Mouse (Mus musculus) kidney, embryonic 16.5 days (tissue): ENCODE data around the gene Abl2. TPM values are rescaled to one million over a fixed set of nuclear protein-coding genes. Genes with fewer than 3 reads are reported as not detected.

Experiments
- ATAC-seq: fragments of 200-750 bp; cut with Nextera tagmentation; 2 replicates; pipeline ENCODE4 v1.8.0; 2017; ENCODE audit warnings: moderate TSS enrichment; ENCODE audit not compliant: low FRiP score, low TSS enrichment
- H3K27ac ChIP-seq: fragments of 300-500 bp; sonication (generic); 2 replicates; pipeline ENCODE4 v1.5.1; 2014; ENCODE audit warnings: low read length
- H3K27me3 ChIP-seq: fragments of 300-500 bp; sonication (generic); 2 replicates; pipeline ENCODE4 v1.6.1; 2014; ENCODE audit warnings: low read length, control low read depth, mixed read lengths; ENCODE audit not compliant: insufficient read depth
- H3K36me3 ChIP-seq: fragments of 300-500 bp; sonication (generic); 2 replicates; pipeline ENCODE4 v1.6.1; 2014; ENCODE audit warnings: low read length, control low read depth, mixed read lengths; ENCODE audit not compliant: insufficient read depth
- H3K4me1 ChIP-seq: fragments of 300-500 bp; sonication (generic); 2 replicates; pipeline ENCODE4 v1.6.1; 2014; ENCODE audit warnings: low read length, control low read depth, mixed read lengths; ENCODE audit not compliant: insufficient read depth
- H3K4me2 ChIP-seq: fragments of 300-500 bp; sonication (generic); replicated peaks from 2 replicates; pipeline ENCODE4 v1.6.1; 2014; ENCODE audit warnings: low read depth, low read length
- H3K4me3 ChIP-seq: fragments of 300-500 bp; sonication (generic); 2 replicates; pipeline ENCODE4 v1.5.1; 2014; ENCODE audit warnings: mild to moderate bottlenecking, low read length
- H3K9ac ChIP-seq: fragments of 300-500 bp; sonication (generic); replicated peaks from 2 replicates; pipeline ENCODE4 v1.6.1; 2014; ENCODE audit warnings: low read length
- H3K9me3 ChIP-seq: fragments of 300-500 bp; sonication (generic); 2 replicates; pipeline ENCODE4 v1.6.1; 2016; ENCODE audit warnings: low read length, control low read depth
- WGBS: fragments of 180-500 bp; shearing (Covaris S2); extraction: QIAGEN DNeasy Blood & Tissue Kit; methylation state at CpG from one replicate; pipeline ENCODE4 v1.1.7; 2014; 5-methylcytosine and 5-hydroxymethylcytosine counted together
- polyA plus RNA-seq: library from polyadenylated mRNA; unstranded; fragments of >200 nt; fragmentation: Nextera tagmentation; extraction: Ambion mirVana; gene quantifications from 2 replicates; pipeline ENCODE4 v1.2.1, GENCODE M21; 2015

Abl2 gene
- polyA plus RNA-seq, 1 experiment from 2014 or later = 4.0 TPM

DNA sequence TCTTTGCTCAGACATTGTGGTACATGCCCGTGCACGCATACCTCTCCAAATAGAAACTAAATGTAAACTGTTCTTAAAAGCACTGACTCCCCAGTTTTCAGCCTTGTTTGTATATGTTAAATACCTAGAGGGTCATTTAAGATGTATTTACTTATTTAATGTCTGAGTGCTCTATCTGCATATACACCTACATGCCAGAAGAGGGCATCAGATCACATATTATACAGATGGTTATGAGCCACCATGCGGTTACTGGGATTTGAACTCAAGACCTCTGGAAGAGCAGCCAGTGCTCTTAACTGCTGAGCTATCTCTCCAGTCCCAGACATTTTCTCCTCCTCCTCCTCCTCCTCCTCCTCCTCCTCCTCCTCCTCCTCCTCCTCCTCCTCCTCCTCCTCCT, 20.2 kb upstream of the Abl2 start:
- no peak overlapping the region for H3K9ac ChIP-seq
- H3K4me1 ChIP-seq = no peaks in the 10 kb centered on the region
- WGBS = 72% methylated on average over 3 of the region's 3 CpGs
- H3K27me3 ChIP-seq = no peaks in the 10 kb centered on the region
- no peak overlapping the region for H3K4me3 ChIP-seq
- H3K27ac ChIP-seq = no peak overlapping the region
- H3K9me3 ChIP-seq = no peaks in the 10 kb centered on the region
- no peak overlapping the region for H3K4me2 ChIP-seq
- no peak for ATAC-seq
- H3K36me3 ChIP-seq = no peaks in the 10 kb centered on the region

DNA sequence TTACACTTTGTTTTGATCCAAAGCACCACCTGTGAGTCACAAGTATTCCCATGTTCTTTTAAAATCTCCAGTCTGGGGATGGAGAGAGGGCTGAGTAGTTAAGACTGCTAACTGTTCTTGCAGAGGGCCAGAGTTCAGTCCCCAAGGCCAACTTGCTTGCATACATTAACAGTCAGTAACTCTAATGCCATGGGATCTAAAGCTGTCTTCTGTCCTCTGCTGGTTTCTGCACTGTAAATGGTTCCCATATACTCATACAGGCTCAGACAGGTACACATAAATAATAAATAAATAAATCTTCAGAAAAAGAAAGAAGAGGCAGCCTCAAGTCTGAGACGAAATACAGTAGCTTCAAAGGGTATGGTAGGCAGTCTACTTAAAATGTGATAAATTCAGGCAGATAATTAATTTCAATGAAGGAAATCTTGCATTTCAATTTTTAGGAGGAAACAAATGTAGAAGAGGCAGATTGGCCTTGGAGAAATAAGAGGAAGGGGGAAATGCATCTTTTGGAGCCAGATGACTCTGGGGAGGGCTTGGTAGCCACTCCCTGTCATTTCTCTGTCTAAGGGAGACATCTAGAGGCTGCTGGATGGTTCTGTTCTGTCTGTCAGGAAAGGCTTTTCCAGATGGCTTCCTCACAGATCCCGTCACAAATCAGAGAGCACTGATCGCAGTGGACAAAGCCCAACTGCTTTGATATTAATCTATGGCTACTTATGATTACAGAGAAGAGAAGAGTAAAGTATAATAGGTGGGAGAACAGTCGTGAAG, 18.6 kb upstream of the Abl2 start:
- H3K27ac ChIP-seq = no peak overlapping the region
- no peaks in the 10 kb centered on the region for H3K36me3 ChIP-seq
- H3K4me1 ChIP-seq = no peaks in the 10 kb centered on the region
- H3K27me3 ChIP-seq = no peaks in the 10 kb centered on the region
- no peaks in the 10 kb centered on the region for H3K9me3 ChIP-seq
- no peak overlapping the region for H3K4me2 ChIP-seq
- no peak overlapping the region for H3K9ac ChIP-seq
- ATAC-seq = peak; percentile 68; the same call in 1 of the 2 replicates
- no peak overlapping the region for H3K4me3 ChIP-seq
- WGBS = 31% methylated on average over 4 of the region's 4 CpGs

DNA sequence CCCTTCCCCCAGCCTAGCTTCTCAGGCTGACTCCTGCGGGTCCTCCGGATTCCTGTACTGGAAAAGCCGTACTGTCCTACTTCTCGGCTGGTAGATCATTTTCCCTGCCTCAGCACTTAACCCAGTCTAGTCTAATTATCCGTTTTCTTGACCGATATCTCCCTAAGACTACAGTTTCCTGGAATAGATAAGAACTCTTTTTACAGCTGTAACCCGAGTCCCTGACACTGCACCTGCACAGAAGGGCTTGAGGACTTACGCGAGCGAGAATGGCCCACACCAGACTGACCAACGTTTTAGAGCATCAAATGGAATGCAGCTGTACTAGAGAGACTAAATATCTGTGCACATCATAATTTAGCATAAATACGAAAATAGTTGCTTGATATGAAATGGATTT, 14.6 kb upstream of the Abl2 start:
- H3K36me3 ChIP-seq = no peaks in the 10 kb centered on the region
- no peak; the same call in 1 of the 2 replicates for ATAC-seq
- no peak overlapping the region for H3K27ac ChIP-seq
- no peaks in the 10 kb centered on the region for H3K9me3 ChIP-seq
- no peaks in the 10 kb centered on the region for H3K4me1 ChIP-seq
- WGBS = 19% methylated on average over 12 of the region's 12 CpGs
- no peak overlapping the region for H3K9ac ChIP-seq
- H3K4me3 ChIP-seq = no peak overlapping the region
- peak overlapping the region; percentile 28; the same call in 1 of the 2 replicates for H3K4me2 ChIP-seq
- no peaks in the 10 kb centered on the region for H3K27me3 ChIP-seq

- Histone ChIP-seq H3K4me1 (peaks cover 14% of the 10 kb centered on the region), H3K9me3 (no peaks in the 10 kb centered on the region), H3K27me3 (no peaks in the 10 kb centered on the region), H3K27ac (peak overlapping the region; percentile 92), H3K4me3 (peak overlapping the region; percentile 98), H3K36me3 (no peaks in the 10 kb centered on the region), H3K4me2 (peak overlapping the region; percentile 65), H3K9ac (peak overlapping the region; percentile 99)
- ATAC-seq = peak; percentile 43
- WGBS = under 1% methylated on average over 47 of the region's 66 CpGs
Observed at GRCm38 (mm10) chr1:156558950-156559640, 509 bp downstream of the Abl2 start.

GRCm38 (mm10) chr1:156559641-156560020, 1.0 kb downstream of the Abl2 start:
- WGBS = 11% methylated on average over 8 of the region's 8 CpGs

GRCm38 (mm10) chr1:156560500-156560899, 1.9 kb downstream of the Abl2 start:
- Histone ChIP-seq H3K27me3 (no peaks in the 10 kb centered on the region), H3K9me3 (no peaks in the 10 kb centered on the region), H3K27ac (no peak overlapping the region), H3K36me3 (no peaks in the 10 kb centered on the region), H3K4me2 (peak overlapping the region; percentile 65), H3K9ac (no peak overlapping the region), H3K4me3 (no peak overlapping the region), H3K4me1 (peaks cover 14% of the 10 kb centered on the region)
- ATAC-seq = no peak
- 93% methylated on average over 9 of the region's 9 CpGs for WGBS

More at GRCm38 (mm10) chr1:156559641-156560020, 1.0 kb downstream of the Abl2 start:
- peak overlapping the region; percentile 98 for H3K4me3 ChIP-seq
- ATAC-seq = no peak
- H3K27ac ChIP-seq = peak overlapping the region; percentile 92; the same call in 1 of the 2 replicates
- peak overlapping the region; percentile 99 for H3K9ac ChIP-seq
- no peaks in the 10 kb centered on the region for H3K27me3 ChIP-seq
- peak overlapping the region; percentile 65 for H3K4me2 ChIP-seq
- no peaks in the 10 kb centered on the region for H3K9me3 ChIP-seq
- peaks cover 14% of the 10 kb centered on the region for H3K4me1 ChIP-seq
- no peaks in the 10 kb centered on the region for H3K36me3 ChIP-seq

- Histone ChIP-seq H3K4me2 (no peak overlapping the region), H3K4me3 (no peak overlapping the region), H3K27ac (no peak overlapping the region), H3K9ac (no peak overlapping the region), H3K4me1 (peaks cover 6% of the 10 kb centered on the region; the same call in 1 of the 2 replicates), H3K27me3 (no peaks in the 10 kb centered on the region), H3K9me3 (no peaks in the 10 kb centered on the region), H3K36me3 (no peaks in the 10 kb centered on the region)
- WGBS = 82% methylated on average over 2 of the region's 2 CpGs
- no peak for ATAC-seq
Observed at GRCm38 (mm10) chr1:156565328-156565727, 6.7 kb downstream of the Abl2 start.

- no peak overlapping the region for H3K4me3 ChIP-seq
- H3K4me1 ChIP-seq = 0 out of 2 replicates have a peak, but pooled peaks cover 4% of the 10 kb centered on the region
- no peak overlapping the region for H3K4me2 ChIP-seq
- no peak overlapping the region for H3K27ac ChIP-seq
- ATAC-seq = no peak
- 96% methylated on average over 3 of the region's 3 CpGs for WGBS
- no peaks in the 10 kb centered on the region for H3K27me3 ChIP-seq
- H3K36me3 ChIP-seq = no peaks in the 10 kb centered on the region
- H3K9ac ChIP-seq = no peak overlapping the region
- H3K9me3 ChIP-seq = no peaks in the 10 kb centered on the region
Observed at GRCm38 (mm10) chr1:156566132-156566531, 7.5 kb downstream of the Abl2 start.

DNA sequence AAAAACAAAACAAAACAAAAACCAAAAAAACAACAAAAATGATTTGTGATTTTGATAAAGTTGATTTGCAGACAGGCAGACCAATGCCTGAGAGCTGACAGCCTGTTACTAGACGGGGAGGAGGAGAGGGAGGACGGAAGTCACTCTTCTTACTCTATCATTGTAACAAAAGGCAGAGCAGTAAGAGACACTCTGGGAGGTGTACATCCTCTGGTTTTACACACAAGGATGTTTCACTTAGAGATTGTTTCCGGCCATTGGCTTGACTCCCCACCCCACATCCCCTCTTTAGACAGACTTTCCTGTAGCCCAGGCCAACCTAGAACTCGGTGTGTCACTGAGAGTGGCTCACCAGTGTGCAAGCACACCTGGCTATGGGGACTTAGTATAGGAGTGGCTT, 11.0 kb downstream of the Abl2 start:
- no peak for ATAC-seq
- H3K9me3 ChIP-seq = no peaks in the 10 kb centered on the region
- H3K4me1 ChIP-seq = 0 out of 2 replicates have a peak, but pooled peaks cover 4% of the 10 kb centered on the region
- H3K36me3 ChIP-seq = no peaks in the 10 kb centered on the region
- WGBS = 80% methylated on average over 4 of the region's 4 CpGs
- no peak overlapping the region for H3K9ac ChIP-seq
- no peak overlapping the region for H3K4me2 ChIP-seq
- no peak overlapping the region for H3K27ac ChIP-seq
- H3K4me3 ChIP-seq = no peak overlapping the region
- H3K27me3 ChIP-seq = no peaks in the 10 kb centered on the region

- Histone ChIP-seq H3K4me1 (no peaks in the 10 kb centered on the region), H3K9ac (no peak overlapping the region), H3K27ac (no peak overlapping the region), H3K27me3 (no peaks in the 10 kb centered on the region), H3K4me3 (no peak overlapping the region), H3K9me3 (no peaks in the 10 kb centered on the region), H3K4me2 (no peak overlapping the region), H3K36me3 (no peaks in the 10 kb centered on the region)
- no peak for ATAC-seq
- 83% methylated on average over 4 of the region's 4 CpGs for WGBS
Observed at GRCm38 (mm10) chr1:156572952-156573351, 14.4 kb downstream of the Abl2 start.
